Mouse (Mus musculus) liver, embryonic 14.5 days (tissue): ENCODE results near the gene Dnah17. TPM values are rescaled to one million over a fixed set of nuclear protein-coding genes. Genes with fewer than 3 reads are reported as not detected.

ENCODE experiments used
- ATAC-seq: fragments of 200-750 bp; cut with Nextera tagmentation; 2 replicates; pipeline ENCODE4 v1.8.0; 2017; ENCODE audit warnings: moderate number of reproducible peaks, mild to moderate bottlenecking, moderate library complexity; ENCODE audit not compliant: insufficient read depth
- DNase-seq, 3 experiments: peaks; one replicate each; pipeline ENCODE4 v3.0.0-alpha.2; 2012 to 2013; ENCODE audit warnings: low read depth in 3 of 3, low spot score in 3 of 3
- H3K27ac ChIP-seq: fragments of 300-500 bp; sonication (generic); 2 replicates; pipeline ENCODE4 v1.5.1; 2014; ENCODE audit warnings: moderate library complexity, mild to moderate bottlenecking, control low read depth, inconsistent platforms
- H3K27me3 ChIP-seq: fragments of 300-500 bp; sonication (generic); 2 replicates; pipeline ENCODE4 v1.6.1; 2014; ENCODE audit warnings: mild to moderate bottlenecking, low read length, moderate library complexity; ENCODE audit not compliant: control insufficient read depth, insufficient read depth
- H3K36me3 ChIP-seq: fragments of 300-500 bp; sonication (generic); replicated peaks from 2 replicates; pipeline ENCODE4 v1.6.1; 2014; ENCODE audit warnings: low read depth; ENCODE audit not compliant: control insufficient read depth, insufficient read depth
- H3K4me1 ChIP-seq, 2 experiments: fragments of 200-500 bp in 1 of 2; fragments of 300-500 bp in 1 of 2; sonication (generic) in 1 of 2; replicated peaks; 2 replicates each; pipeline ENCODE4 v1.6.1; 2012 to 2014; ENCODE audit warnings: antibody characterized with exemption in 1 of 2, inconsistent platforms in 1 of 2, low read length in 1 of 2; ENCODE audit not compliant: control insufficient read depth in 2 of 2, insufficient read depth in 2 of 2
- H3K4me2 ChIP-seq: fragments of 300-500 bp; sonication (generic); 2 replicates; pipeline ENCODE4 v1.6.1; 2014; ENCODE audit warnings: low read depth, mild to moderate bottlenecking, control low read depth, moderate library complexity
- H3K4me3 ChIP-seq, 2 experiments: fragments of 200-500 bp in 1 of 2; fragments of 300-500 bp in 1 of 2; sonication (generic) in 1 of 2; 2 replicates each; pipeline ENCODE4 v1.5.1; 2012 to 2014; ENCODE audit warnings: low read depth in 2 of 2, low read length in 2 of 2, mild to moderate bottlenecking in 2 of 2, control low read depth in 1 of 2, inconsistent platforms in 1 of 2, moderate library complexity in 1 of 2; ENCODE audit not compliant: insufficient read depth in 1 of 2
- H3K9ac ChIP-seq: fragments of 300-500 bp; sonication (generic); replicated peaks from 2 replicates; pipeline ENCODE4 v1.6.1; 2014; ENCODE audit warnings: mild to moderate bottlenecking, control low read depth, moderate library complexity
- H3K9me3 ChIP-seq: fragments of 300-500 bp; sonication (generic); 2 replicates; pipeline ENCODE4 v1.6.1; 2016; ENCODE audit warnings: low read length, mixed read lengths; ENCODE audit not compliant: control insufficient read depth
- CTCF ChIP-seq: IDR thresholded peaks from 2 replicates; pipeline ENCODE4 v1.5.1; 2016; ENCODE audit warnings: antibody characterized with exemption, low read depth, control low read depth
- EP300 ChIP-seq: IDR thresholded peaks from 2 replicates; pipeline ENCODE4 v1.6.1; 2016; ENCODE audit warnings: antibody characterized with exemption, low read depth
- WGBS: fragments of 180-500 bp; shearing (Covaris S2); extraction: QIAGEN DNeasy Blood & Tissue Kit; methylation state at CpG from one replicate; pipeline ENCODE4 v1.1.7; 2014; ENCODE audit not compliant: insufficient replicate concordance; 5-methylcytosine and 5-hydroxymethylcytosine counted together
- polyA plus RNA-seq, 2 experiments: library from polyadenylated mRNA; depleted of rRNA in 1 of 2; stranded (reverse) in 1 of 2; unstranded in 1 of 2; fragments of >200 nt; fragmentation: Nextera tagmentation in 1 of 2; extraction: Ambion mirVana in 1 of 2; gene quantifications; 2 replicates each; pipeline versions ENCODE4 v1.2.1 to v1.2.3; 2012 to 2014

The Dnah17 gene
- polyA plus RNA-seq, 2 experiments: 0.04 to 0.10 TPM

- TF ChIP-seq EP300 (no peak), CTCF (no peak)
- H3K27ac ChIP-seq: no peak overlapping the region
- ATAC-seq (no peak), DNase-seq (no peak)
- 69% methylated on average over 9 of the region's 9 CpGs for WGBS
- H3K36me3 ChIP-seq: no peaks in the 10 kb centered on the region
- no peaks in the 10 kb centered on the region for H3K27me3 ChIP-seq
- H3K4me2 ChIP-seq: no peak overlapping the region
- no peak overlapping the region for H3K4me3 ChIP-seq
- no peak overlapping the region for H3K9ac ChIP-seq
- no peaks in the 10 kb centered on the region for H3K9me3 ChIP-seq
- no peaks in the 10 kb centered on the region for H3K4me1 ChIP-seq
These were observed 87.6 kb downstream of the Dnah17 start for GRCm38 (mm10) chr11:118042791-118043190.

- Histone ChIP-seq H3K27ac (no peak overlapping the region), H3K36me3 (no peaks in the 10 kb centered on the region), H3K4me3 (no peak overlapping the region), H3K9ac (no peak overlapping the region), H3K4me1 (no peaks in the 10 kb centered on the region), H3K9me3 (no peaks in the 10 kb centered on the region), H3K27me3 (no peaks in the 10 kb centered on the region), H3K4me2 (no peak overlapping the region)
- DNase-seq (no peak), ATAC-seq (no peak)
- no peak for TF ChIP-seq CTCF
- no peak for TF ChIP-seq EP300
- WGBS: 51% methylated on average over 9 of the region's 9 CpGs
These were observed 95.4 kb downstream of the Dnah17 start for GRCm38 (mm10) chr11:118035068-118035467.

GRCm38 (mm10) chr11:118034395-118034794 lies 96.0 kb downstream of the Dnah17 start:
- TF ChIP-seq EP300: no peak
- TF ChIP-seq CTCF: no peak
- H3K27me3 ChIP-seq: no peaks in the 10 kb centered on the region
- no peak overlapping the region for H3K4me2 ChIP-seq
- DNase-seq (no peak), ATAC-seq (no peak)
- WGBS: 68% methylated on average over 13 of the region's 13 CpGs
- no peak overlapping the region for H3K27ac ChIP-seq
- no peaks in the 10 kb centered on the region for H3K4me1 ChIP-seq
- H3K36me3 ChIP-seq: no peaks in the 10 kb centered on the region
- no peak overlapping the region for H3K9ac ChIP-seq
- no peaks in the 10 kb centered on the region for H3K9me3 ChIP-seq
- no peak overlapping the region for H3K4me3 ChIP-seq

- Histone ChIP-seq H3K4me1 (no peaks in the 10 kb centered on the region), H3K4me3 (no peak overlapping the region), H3K9me3 (no peaks in the 10 kb centered on the region), H3K36me3 (no peaks in the 10 kb centered on the region), H3K9ac (no peak overlapping the region), H3K27me3 (no peaks in the 10 kb centered on the region), H3K4me2 (no peak overlapping the region), H3K27ac (no peak overlapping the region)
- no peak for DNase-seq
- TF ChIP-seq CTCF (no peak), EP300 (no peak)
- ATAC-seq: no peak
- 78% methylated on average over 9 of the region's 9 CpGs for WGBS
These were observed 99.3 kb downstream of the Dnah17 start for GRCm38 (mm10) chr11:118031134-118031533.

- 83% methylated on average over 6 of the region's 6 CpGs for WGBS
- Histone ChIP-seq H3K4me2 (no peak overlapping the region), H3K9ac (no peak overlapping the region), H3K4me3 (no peak overlapping the region), H3K9me3 (no peaks in the 10 kb centered on the region), H3K27ac (no peak overlapping the region), H3K27me3 (no peaks in the 10 kb centered on the region), H3K36me3 (no peaks in the 10 kb centered on the region), H3K4me1 (no peaks in the 10 kb centered on the region)
- ATAC-seq (no peak), DNase-seq (no peak)
- TF ChIP-seq CTCF (no peak), EP300 (no peak)
These were observed 101.3 kb downstream of the Dnah17 start for GRCm38 (mm10) chr11:118029170-118029569.
